Mouse (Mus musculus): Measurements from ENCODE around the gene Reps2. TPM values are rescaled to one million over a fixed set of nuclear protein-coding genes. Genes with fewer than 3 reads are reported as not detected.

Gene Reps2
- total and polyA plus RNA-seq, 3 experiments: 0.06 TPM; not detected in 2

- no peaks in the 10 kb centered on the region for H3K79me2 ChIP-seq (replicated peaks; ENCODE audit: control insufficient read depth, extremely low read depth, insufficient read depth, poor library complexity, severe bottlenecking)
- no peak overlapping the region for H3K4me2 ChIP-seq (ENCODE audit: insufficient read depth, low read depth, poor library complexity, severe bottlenecking)
- no peaks in the 10 kb centered on the region for H3K36me3 ChIP-seq (replicated peaks in 1 of 2; ENCODE audit: control insufficient read depth in 1 of 2, insufficient read depth in 1 of 2, low read length in 1 of 2)
- TF ChIP-seq UBTF (IDR thresholded peaks at IDR 0.05; ENCODE audit: low read depth, low read length) (no peak), ELF1 (IDR thresholded peaks at IDR 0.05; ENCODE audit: low read depth, low read length) (no peak), MXI1 (IDR thresholded peaks at IDR 0.05; ENCODE audit: low read depth, low read length) (no peak), CTCF (conservative IDR thresholded peaks at IDR 0.05 in 1 of 2, IDR thresholded peaks at IDR 0.05 in 1 of 2; ENCODE audit: low read depth in 2 of 2, low read length in 2 of 2) (no peak)
- dilution Hi-C loops (cut with MboI; ENCODE audit: extremely low pct_ligation_motif_present, extremely low pct_unique_long_range_greater_than_20kb, low sequenced_read_pairs): no loop called here
- H3K4me1 ChIP-seq (ENCODE audit: control insufficient read depth in 1 of 2, insufficient read depth in 2 of 2): no peaks in the 10 kb centered on the region
- H3K4me3 ChIP-seq (replicated peaks in 1 of 3; ENCODE audit: low read depth in 2 of 3, low read length in 2 of 3, poor library complexity in 1 of 3): no peak overlapping the region
- no peak for DNase-seq (ENCODE audit: extremely low read depth)
- H3K9me3 ChIP-seq (replicated peaks; ENCODE audit: low read length): no peaks in the 10 kb centered on the region
- no peak overlapping the region for H3K27ac ChIP-seq (ENCODE audit: insufficient read depth, low read depth)
- in situ Hi-C loops (cut with MboI; ENCODE audit: low pct_ligation_motif_present, low pct_unique_long_range_greater_than_20kb, low sequenced_read_pairs): no loop called here
- no peaks in the 10 kb centered on the region for H3K27me3 ChIP-seq (replicated peaks)
- H3K9ac ChIP-seq (ENCODE audit: insufficient read depth, low read depth): no peak overlapping the region
These were observed 22.7 kb upstream of the Reps2 start for GRCm38 (mm10) chrX:162666166-162666565.

DNA sequence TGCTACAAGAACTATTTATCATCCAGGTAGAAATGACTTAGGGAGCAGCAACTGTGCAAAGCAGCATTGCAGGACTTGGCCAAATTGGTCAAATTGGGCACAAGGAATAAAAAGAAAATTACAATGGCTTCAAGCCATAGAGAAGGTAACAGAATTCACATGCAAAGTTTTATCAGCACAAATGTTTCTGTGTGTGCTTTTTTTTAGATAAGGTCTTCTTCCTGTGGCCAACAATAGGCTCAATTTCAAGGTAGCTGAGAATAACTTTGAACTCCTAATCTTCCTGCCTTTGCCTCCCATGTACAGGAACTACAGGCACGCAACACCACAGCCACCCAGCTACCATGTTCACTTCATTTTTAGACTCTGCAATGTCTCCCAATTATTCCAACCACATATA is 16.7 kb upstream of the Reps2 start:
- no peak overlapping the region for H3K9ac ChIP-seq (ENCODE audit: insufficient read depth, low read depth)
- no peak for TF ChIP-seq ZMIZ1 (IDR thresholded peaks at IDR 0.05; ENCODE audit: low read depth, low read length)
- no peaks in the 10 kb centered on the region for H3K79me2 ChIP-seq (replicated peaks; ENCODE audit: control insufficient read depth, extremely low read depth, insufficient read depth, poor library complexity, severe bottlenecking)
- no peak for DNase-seq (ENCODE audit: extremely low read depth)
- in situ Hi-C loops (cut with MboI; ENCODE audit: low pct_ligation_motif_present, low pct_unique_long_range_greater_than_20kb, low sequenced_read_pairs) (no loop called here), dilution Hi-C loops (cut with MboI; ENCODE audit: extremely low pct_ligation_motif_present, extremely low pct_unique_long_range_greater_than_20kb, low sequenced_read_pairs) (no loop called here)
- no peaks in the 10 kb centered on the region for H3K9me3 ChIP-seq (replicated peaks; ENCODE audit: low read length)
- H3K27ac ChIP-seq (ENCODE audit: insufficient read depth, low read depth): no peak overlapping the region
- no peaks in the 10 kb centered on the region for H3K27me3 ChIP-seq (replicated peaks)
- H3K4me2 ChIP-seq (ENCODE audit: insufficient read depth, low read depth, poor library complexity, severe bottlenecking): no peak overlapping the region
- H3K4me3 ChIP-seq (replicated peaks in 1 of 3; ENCODE audit: low read depth in 2 of 3, low read length in 2 of 3, poor library complexity in 1 of 3): no peak overlapping the region
- H3K4me1 ChIP-seq (ENCODE audit: control insufficient read depth in 1 of 2, insufficient read depth in 2 of 2): no peaks in the 10 kb centered on the region
- H3K36me3 ChIP-seq (replicated peaks in 1 of 2; ENCODE audit: control insufficient read depth in 1 of 2, insufficient read depth in 1 of 2, low read length in 1 of 2): no peaks in the 10 kb centered on the region

GRCm38 (mm10) chrX:162653518-162653917 is 10.1 kb upstream of the Reps2 start:
- Histone ChIP-seq H3K4me2 (ENCODE audit: insufficient read depth, low read depth, poor library complexity, severe bottlenecking) (no peak overlapping the region), H3K27ac (ENCODE audit: insufficient read depth, low read depth) (no peak overlapping the region)
- dilution Hi-C loops (cut with MboI; ENCODE audit: extremely low pct_ligation_motif_present, extremely low pct_unique_long_range_greater_than_20kb, low sequenced_read_pairs): no loop called here

More at GRCm38 (mm10) chrX:162653518-162653917, 10.1 kb upstream of the Reps2 start:
- H3K4me3 ChIP-seq (replicated peaks in 1 of 3; ENCODE audit: low read depth in 2 of 3, low read length in 2 of 3, poor library complexity in 1 of 3): no peak overlapping the region
- DNase-seq (ENCODE audit: extremely low read depth): no peak
- H3K79me2 ChIP-seq (replicated peaks; ENCODE audit: control insufficient read depth, extremely low read depth, insufficient read depth, poor library complexity, severe bottlenecking): no peaks in the 10 kb centered on the region
- no peaks in the 10 kb centered on the region for H3K9me3 ChIP-seq (replicated peaks; ENCODE audit: low read length)
- H3K4me1 ChIP-seq (ENCODE audit: control insufficient read depth in 1 of 2, insufficient read depth in 2 of 2): no peaks in the 10 kb centered on the region
- TF ChIP-seq MAX (IDR thresholded peaks at IDR 0.05; ENCODE audit: low read length) (no peak), PAX5 (IDR thresholded peaks at IDR 0.05; ENCODE audit: low read length) (no peak), CHD2 (IDR thresholded peaks at IDR 0.05; ENCODE audit: low read length) (no peak), ELF1 (IDR thresholded peaks at IDR 0.05; ENCODE audit: low read depth, low read length) (no peak), ZC3H11A (IDR thresholded peaks at IDR 0.05; ENCODE audit: low read depth, low read length) (no peak), TBP (conservative IDR thresholded peaks at IDR 0.05; ENCODE audit: low read depth, low read length) (no peak), JUND (conservative IDR thresholded peaks at IDR 0.05; ENCODE audit: low read depth, low read length) (no peak), NRF1 (IDR thresholded peaks at IDR 0.05; ENCODE audit: low read depth, low read length) (no peak), HCFC1 (IDR thresholded peaks at IDR 0.05; ENCODE audit: low read depth, low read length) (no peak), USF2 (conservative IDR thresholded peaks at IDR 0.05; ENCODE audit: low read depth, low read length) (no peak), IRF4 (IDR thresholded peaks at IDR 0.05; ENCODE audit: low read depth, low read length) (no peak), RCOR1 (conservative IDR thresholded peaks at IDR 0.05; ENCODE audit: low read depth, low read length) (no peak)
- H3K27me3 ChIP-seq (replicated peaks): no peaks in the 10 kb centered on the region
- H3K36me3 ChIP-seq (replicated peaks in 1 of 2; ENCODE audit: control insufficient read depth in 1 of 2, insufficient read depth in 1 of 2, low read length in 1 of 2): no peaks in the 10 kb centered on the region
- no peak overlapping the region for H3K9ac ChIP-seq (ENCODE audit: insufficient read depth, low read depth)
- in situ Hi-C loops (cut with MboI; ENCODE audit: low pct_ligation_motif_present, low pct_unique_long_range_greater_than_20kb, low sequenced_read_pairs): no loop called here
